Mouse (Mus musculus): ENCODE results near the gene Insl3.

GRCm38 (mm10) chr8:71711574-71711973 lies 22.6 kb downstream of the Insl3 start:
- TF ChIP-seq CTCF (IDR thresholded peaks at IDR 0.05; ENCODE audit: control insufficient read depth, insufficient read depth, insufficient read length), result no peak
- TF ChIP-seq USF1 (IDR thresholded peaks at IDR 0.05; ENCODE audit: low read depth), result no peak

Measured in C2C12 (cell line).